Mouse (Mus musculus) MEL (cell line): ENCODE measurements around the gene Tmed2. TPM values are rescaled to one million over a fixed set of nuclear protein-coding genes. Genes with fewer than 3 reads are reported as not detected.

ENCODE experiments used
- DNase-seq: peaks from one replicate; pipeline ENCODE4 v3.0.0; 2011; ENCODE audit warnings: low read depth, low spot score
- H3K27ac ChIP-seq: 2 replicates; pipeline ENCODE4 v1.5.1; 2012; ENCODE audit warnings: low read depth, mild to moderate bottlenecking, control low read depth, low read length, moderate library complexity; ENCODE audit not compliant: control insufficient read depth
- H3K27me3 ChIP-seq, 2 experiments: fragments of 150-350 bp in 1 of 2; sonication (generic) in 1 of 2; 2 replicates each; pipeline ENCODE4 v1.6.1; 2012; ENCODE audit warnings: low read length in 2 of 2, mild to moderate bottlenecking in 2 of 2, improper control_type of control experiment in 1 of 2, moderate library complexity in 1 of 2; ENCODE audit not compliant: insufficient read depth in 2 of 2, control insufficient read depth in 1 of 2
- H3K36me3 ChIP-seq, 2 experiments: 2 replicates each; pipeline ENCODE4 v1.6.1; 2012 to 2014; ENCODE audit warnings: low read length in 2 of 2, improper control_type of control experiment in 1 of 2, inconsistent platforms in 1 of 2, mild to moderate bottlenecking in 1 of 2; ENCODE audit not compliant: insufficient read depth in 2 of 2, control insufficient read depth in 1 of 2
- H3K4me1 ChIP-seq, 2 experiments: fragments of 150-350 bp in 1 of 2; sonication (generic) in 1 of 2; 2 replicates each; pipeline ENCODE4 v1.6.1; 2012; ENCODE audit warnings: low read length in 2 of 2, improper control_type of control experiment in 1 of 2, mild to moderate bottlenecking in 1 of 2; ENCODE audit not compliant: insufficient read depth in 2 of 2, control insufficient read depth in 1 of 2
- H3K4me3 ChIP-seq, 2 experiments: fragments of 150-350 bp in 1 of 2; sonication (generic) in 1 of 2; 2 replicates each; pipeline ENCODE4 v1.5.1; 2012; ENCODE audit warnings: low read depth in 2 of 2, low read length in 2 of 2, mild to moderate bottlenecking in 2 of 2, moderate library complexity in 2 of 2, control low read depth in 1 of 2, improper control_type of control experiment in 1 of 2; ENCODE audit not compliant: control insufficient read depth in 1 of 2, insufficient read depth in 1 of 2
- H3K79me2 ChIP-seq: 2 replicates; pipeline ENCODE4 v1.6.1; 2012; ENCODE audit warnings: mild to moderate bottlenecking, low read length, moderate library complexity; ENCODE audit not compliant: control insufficient read depth, poor library complexity, insufficient read depth
- H3K9ac ChIP-seq: 2 replicates; pipeline ENCODE4 v1.6.1; 2012; ENCODE audit warnings: low read depth, mild to moderate bottlenecking, control low read depth, low read length, moderate library complexity; ENCODE audit not compliant: control insufficient read depth, poor library complexity, severe bottlenecking
- H3K9me3 ChIP-seq: fragments of 150-350 bp; sonication (generic); replicated peaks from 2 replicates; pipeline ENCODE4 v1.6.1; 2012; ENCODE audit warnings: mild to moderate bottlenecking, low read length, improper control_type of control experiment, moderate library complexity; ENCODE audit not compliant: insufficient read depth
- CHD1 ChIP-seq: IDR thresholded peaks from 2 replicates; pipeline ENCODE4 v1.6.1; 2012; ENCODE audit warnings: low read depth, mild to moderate bottlenecking, inconsistent platforms, low read length, improper control_type of control experiment
- CHD2 ChIP-seq: IDR thresholded peaks from 2 replicates; pipeline ENCODE4 v1.6.1; 2011; ENCODE audit warnings: low read length, improper control_type of control experiment
- ELF1 ChIP-seq: IDR thresholded peaks from 2 replicates; pipeline ENCODE4 v1.6.1; 2014; ENCODE audit warnings: low read depth, mild to moderate bottlenecking, inconsistent platforms, low read length, improper control_type of control experiment, moderate library complexity
- EP300 ChIP-seq, 2 experiments: IDR thresholded peaks; 2 replicates each; pipeline ENCODE4 v1.6.1; 2011; ENCODE audit warnings: improper control_type of control experiment in 2 of 2, low read length in 2 of 2, low read depth in 1 of 2, mild to moderate bottlenecking in 1 of 2
- ETS1 ChIP-seq: IDR thresholded peaks from 2 replicates; pipeline ENCODE4 v1.6.1; 2012; ENCODE audit warnings: low read depth, mild to moderate bottlenecking, inconsistent platforms, low read length, improper control_type of control experiment, moderate library complexity
- MAFK ChIP-seq: IDR thresholded peaks from 2 replicates; pipeline ENCODE4 v1.6.1; 2011; ENCODE audit warnings: low read depth, mild to moderate bottlenecking, low read length, improper control_type of control experiment, borderline replicate concordance
- MAX ChIP-seq: IDR thresholded peaks from 2 replicates; pipeline ENCODE4 v1.6.1; 2011; ENCODE audit warnings: low read length, improper control_type of control experiment
- MEF2A ChIP-seq: IDR thresholded peaks from 2 replicates; pipeline ENCODE4 v1.6.1; 2014; ENCODE audit warnings: low read depth, mild to moderate bottlenecking, inconsistent platforms, low read length, improper control_type of control experiment; ENCODE audit not compliant: poor library complexity, insufficient replicate concordance, severe bottlenecking; ENCODE audit errors: extremely low read depth
- MYB ChIP-seq: IDR thresholded peaks from 2 replicates; pipeline ENCODE4 v1.6.1; 2011; ENCODE audit warnings: mild to moderate bottlenecking, low read depth, low read length, improper control_type of control experiment
- NELFE ChIP-seq: IDR thresholded peaks from 2 replicates; pipeline ENCODE4 v1.6.1; 2011; ENCODE audit warnings: low read depth, low read length, improper control_type of control experiment
- POLR2A ChIP-seq, 2 experiments: IDR thresholded peaks; 2 replicates each; pipeline ENCODE4 v1.6.1; 2011 to 2012; ENCODE audit warnings: low read length in 2 of 2, mild to moderate bottlenecking in 2 of 2, control low read depth in 1 of 2, improper control_type of control experiment in 1 of 2, low read depth in 1 of 2, moderate library complexity in 1 of 2; ENCODE audit not compliant: control insufficient read depth in 1 of 2, insufficient read depth in 1 of 2, poor library complexity in 1 of 2
- POLR2AphosphoS2 ChIP-seq: IDR thresholded peaks from 2 replicates; pipeline ENCODE4 v1.6.1; 2011; ENCODE audit warnings: low read length, improper control_type of control experiment
- POLR2AphosphoS5 ChIP-seq: IDR thresholded peaks from 2 replicates; pipeline ENCODE4 v1.6.1; 2012; ENCODE audit warnings: low read depth, borderline replicate concordance, mild to moderate bottlenecking, inconsistent platforms, low read length, moderate library complexity, mixed read lengths
- TAL1 ChIP-seq: IDR thresholded peaks from 2 replicates; pipeline ENCODE4 v1.6.1; 2012; ENCODE audit warnings: mild to moderate bottlenecking, inconsistent platforms, low read length, moderate library complexity, mixed read lengths
- TCF12 ChIP-seq: IDR thresholded peaks from 2 replicates; pipeline ENCODE4 v1.6.1; 2014; ENCODE audit warnings: low read depth, mild to moderate bottlenecking, inconsistent platforms, low read length, improper control_type of control experiment, moderate library complexity
- UBTF ChIP-seq: IDR thresholded peaks from 2 replicates; pipeline ENCODE4 v1.6.1; 2012; ENCODE audit warnings: low read depth, mild to moderate bottlenecking, inconsistent platforms, low read length, improper control_type of control experiment, moderate library complexity, borderline replicate concordance; ENCODE audit not compliant: insufficient read depth
- ZMIZ1 ChIP-seq: IDR thresholded peaks from 2 replicates; pipeline ENCODE4 v1.6.1; 2012; ENCODE audit warnings: low read depth, mild to moderate bottlenecking, inconsistent platforms, low read length, improper control_type of control experiment, moderate library complexity
- polyA plus RNA-seq, 2 experiments: library from polyadenylated mRNA; stranded (reverse) in 1 of 2; unstranded in 1 of 2; fragments of >175 nt in 1 of 2; fragments of >200 nt in 1 of 2; gene quantifications; 2 replicates each; pipeline versions ENCODE4 v1.2.1 to v1.2.4; 2012; ENCODE audit warnings: low replicate concordance in 2 of 2, low read depth in 1 of 2; ENCODE audit not compliant: insufficient read length in 2 of 2, insufficient read depth in 1 of 2, missing spikeins in 1 of 2
- total RNA-seq: library from RNA; depleted of rRNA; stranded (reverse); fragments of 300-350 nt; gene quantifications from 2 replicates; pipeline ENCODE4 v1.2.3, GENCODE M21; 2012

The Tmed2 gene
- total and polyA plus RNA-seq, 3 experiments: 245 to 252 TPM; not detected in 1

DNA sequence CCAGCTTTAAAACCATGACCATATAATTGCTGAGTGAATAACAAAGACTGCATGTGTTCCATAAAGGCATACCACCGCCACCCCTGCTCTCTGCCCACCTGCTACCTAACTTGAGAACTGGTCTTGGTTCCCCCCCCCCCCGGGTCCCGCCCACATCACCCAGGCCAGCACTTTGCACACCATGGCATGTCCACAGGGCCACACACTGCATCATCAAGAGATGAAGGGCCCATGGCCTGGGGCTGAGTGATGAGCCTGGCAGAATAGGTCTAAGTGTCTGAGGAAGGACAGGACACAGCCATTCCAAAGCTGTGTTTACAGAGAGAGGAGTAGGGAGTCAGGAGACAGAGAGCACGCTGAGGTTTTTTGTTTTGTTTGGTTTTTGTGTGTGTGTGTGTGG lies 12.1 kb upstream of the Tmed2 start:
- Histone ChIP-seq H3K27ac (no peak overlapping the region), H3K36me3 (no peaks in the 10 kb centered on the region), H3K4me3 (no peak overlapping the region), H3K79me2 (peaks cover 2% of the 10 kb centered on the region; the same call in 1 of the 2 replicates), H3K9ac (no peak overlapping the region), H3K4me1 (peaks cover 2 to 6% of the 10 kb centered on the region in 2 experiments; a peak in 3 of 4 replicates), H3K9me3 (no peaks in the 10 kb centered on the region), H3K27me3 (no peaks in the 10 kb centered on the region)
- TF ChIP-seq EP300 (IDR thresholded peaks at IDR 0.05; ENCODE audit: low read depth in 1 of 2, low read length in 2 of 2) (no peak), ETS1 (no peak)
- DNase-seq: no peak

- Histone ChIP-seq H3K27me3 (no peaks in the 10 kb centered on the region), H3K36me3 (no peaks in the 10 kb centered on the region), H3K27ac (no peak overlapping the region), H3K9me3 (no peaks in the 10 kb centered on the region), H3K4me3 (no peak overlapping the region), H3K79me2 (peaks cover 2% of the 10 kb centered on the region; the same call in 1 of the 2 replicates), H3K4me1 (peaks cover 2 to 6% of the 10 kb centered on the region in 2 experiments; a peak in 3 of 4 replicates), H3K9ac (no peak overlapping the region)
- no peak for DNase-seq
- no peak for TF ChIP-seq ZMIZ1
- TF ChIP-seq POLR2AphosphoS2: no peak
- no peak for TF ChIP-seq CHD1
- no peak for TF ChIP-seq NELFE
- TF ChIP-seq CHD2: no peak
- no peak for TF ChIP-seq MAFK
- TF ChIP-seq POLR2A (IDR thresholded peaks at IDR 0.05; ENCODE audit: control insufficient read depth in 1 of 2, insufficient read depth in 1 of 2, low read depth in 1 of 2, low read length in 2 of 2, poor library complexity in 1 of 2): no peak
These were observed 11.7 kb upstream of the Tmed2 start for GRCm38 (mm10) chr5:124528791-124529190.

DNA sequence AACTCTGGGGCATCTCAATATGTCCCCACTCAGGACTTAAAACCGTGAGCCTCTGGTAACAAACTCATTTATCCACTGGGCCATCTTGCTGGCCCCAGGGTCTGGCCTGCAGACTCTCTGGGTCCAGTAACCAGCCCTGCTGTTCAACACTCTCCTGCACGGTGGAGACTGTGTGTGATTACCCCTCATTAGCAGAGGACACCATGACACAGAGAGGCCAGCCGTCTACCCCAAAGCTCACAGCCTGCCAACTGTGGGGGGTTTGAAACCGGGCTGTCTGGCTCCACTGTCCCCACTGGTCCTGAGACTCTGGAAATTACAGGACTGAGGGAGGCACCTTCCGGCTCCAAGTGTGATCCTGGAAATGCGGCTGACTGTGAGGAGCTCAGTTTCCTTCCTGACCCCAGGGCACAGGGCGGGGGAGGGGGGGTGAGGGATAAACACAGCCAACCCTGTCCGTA lies 11.3 kb upstream of the Tmed2 start:
- TF ChIP-seq TCF12 (no peak), POLR2AphosphoS5 (no peak), TAL1 (no peak), MEF2A (no peak), EP300 (IDR thresholded peaks at IDR 0.05; ENCODE audit: low read depth in 1 of 2, low read length in 2 of 2) (no peak), ETS1 (no peak), ELF1 (no peak), MAX (no peak), UBTF (no peak), POLR2A (IDR thresholded peaks at IDR 0.05; ENCODE audit: control insufficient read depth in 1 of 2, insufficient read depth in 1 of 2, low read depth in 1 of 2, low read length in 2 of 2, poor library complexity in 1 of 2) (no peak), MYB (no peak)
- H3K27ac ChIP-seq: no peak overlapping the region
- H3K9ac ChIP-seq: no peak overlapping the region
- no peaks in the 10 kb centered on the region for H3K36me3 ChIP-seq
- H3K79me2 ChIP-seq: peaks cover 2% of the 10 kb centered on the region; the same call in 1 of the 2 replicates
- H3K9me3 ChIP-seq: no peaks in the 10 kb centered on the region
- no peaks in the 10 kb centered on the region for H3K27me3 ChIP-seq
- DNase-seq: no peak
- peaks cover 2 to 6% of the 10 kb centered on the region in 2 experiments; a peak in 3 of 4 replicates for H3K4me1 ChIP-seq
- H3K4me3 ChIP-seq: no peak overlapping the region
